Mouse (Mus musculus): Measurements from ENCODE around the gene Bad.
A peak's percentile ranks its signal among the peaks of the same experiment; 100 is the strongest.

GRCm38 (mm10) chr19:6909507-6910289 is 32.0 kb upstream of the Bad start, which contains the start of the genes Trmt112 and Prdx5:
- TF ChIP-seq POLR2A (IDR thresholded peaks at IDR 0.05; ENCODE audit: extremely low read depth, insufficient read depth, low read length) (peak; percentile 71; the same call in 1 of the 2 replicates), CTCF (IDR thresholded peaks at IDR 0.05; ENCODE audit: extremely low read depth, insufficient read depth, low read length) (no peak)
